Mouse (Mus musculus) forebrain, postnatal 0 days (tissue): ENCODE results near the gene Washc3. TPM values are rescaled to one million over a fixed set of nuclear protein-coding genes. Genes with fewer than 3 reads are reported as not detected.

Experiments used
- ATAC-seq: fragments of 200-750 bp; cut with Nextera tagmentation; 2 replicates; pipeline ENCODE4 v1.8.0; 2017; ENCODE audit warnings: mild to moderate bottlenecking, moderate library complexity
- DNase-seq: peaks from one replicate; pipeline ENCODE4 v3.0.0-alpha.2; 2015
- H3K27ac ChIP-seq: fragments of 300-500 bp; sonication (generic); 2 replicates; pipeline ENCODE4 v1.5.1; 2014; ENCODE audit warnings: low read depth, mild to moderate bottlenecking, antibody characterized with exemption, low read length, moderate library complexity, mixed read lengths
- H3K27me3 ChIP-seq: fragments of 300-500 bp; sonication (generic); 2 replicates; pipeline ENCODE4 v1.6.1; 2014; ENCODE audit warnings: mild to moderate bottlenecking, low read length, mixed read lengths; ENCODE audit not compliant: insufficient read depth
- H3K36me3 ChIP-seq: fragments of 300-500 bp; sonication (generic); 2 replicates; pipeline ENCODE4 v1.6.1; 2014; ENCODE audit warnings: mild to moderate bottlenecking, moderate library complexity; ENCODE audit not compliant: insufficient read depth
- H3K4me1 ChIP-seq: fragments of 300-500 bp; sonication (generic); 2 replicates; pipeline ENCODE4 v1.6.1; 2014; ENCODE audit warnings: antibody characterized with exemption; ENCODE audit not compliant: insufficient read depth
- H3K4me2 ChIP-seq: fragments of 300-500 bp; sonication (generic); 2 replicates; pipeline ENCODE4 v1.6.1; 2014; ENCODE audit warnings: low read depth, mild to moderate bottlenecking, moderate library complexity
- H3K4me3 ChIP-seq: fragments of 300-500 bp; sonication (generic); 2 replicates; pipeline ENCODE4 v1.5.1; 2014; ENCODE audit warnings: low read depth, low read length, mixed read lengths
- H3K9ac ChIP-seq: fragments of 300-500 bp; sonication (generic); 2 replicates; pipeline ENCODE4 v1.6.1; 2014; ENCODE audit warnings: mild to moderate bottlenecking
- H3K9me3 ChIP-seq: fragments of 300-500 bp; sonication (generic); 2 replicates; pipeline ENCODE4 v1.6.1; 2016; ENCODE audit warnings: low read length
- CTCF ChIP-seq: sonication (generic); IDR thresholded peaks from 2 replicates; pipeline ENCODE4 v1.5.1; 2016; ENCODE audit warnings: antibody characterized with exemption, control low read depth, low read depth
- WGBS: fragments of 180-500 bp; shearing (Covaris S2); extraction: QIAGEN DNeasy Blood & Tissue Kit; methylation state at CpG from one replicate; pipeline ENCODE4 v1.1.7; 2014; 5-methylcytosine and 5-hydroxymethylcytosine counted together
- polyA plus RNA-seq: library from polyadenylated mRNA; unstranded; fragments of >200 nt; fragmentation: Nextera tagmentation; extraction: Ambion mirVana; gene quantifications from 2 replicates; pipeline ENCODE4 v1.2.1, GENCODE M21; 2015
- total RNA-seq: library from RNA; depleted of rRNA; stranded (reverse); fragments of >200 nt; gene quantifications from 2 replicates; pipeline ENCODE4 v1.2.3, GENCODE M21; 2014; rRNA removed

Washc3 gene
- total and polyA plus RNA-seq, 2 experiments from 2014 or later, result 27.1 to 40.4 TPM

- WGBS, result 95% methylated on average over 4 of the region's 4 CpGs
- Histone ChIP-seq H3K27ac (no peak overlapping the region), H3K4me2 (no peak overlapping the region), H3K9ac (no peak overlapping the region), H3K27me3 (no peaks in the 10 kb centered on the region), H3K36me3 (no peaks in the 10 kb centered on the region), H3K9me3 (no peaks in the 10 kb centered on the region), H3K4me3 (no peak overlapping the region), H3K4me1 (no peaks in the 10 kb centered on the region)
- DNase-seq (no peak), ATAC-seq (no peak)
- TF ChIP-seq CTCF, result no peak
Observed at GRCm38 (mm10) chr10:88284343-88284990, 83.6 kb downstream of the Washc3 start.

GRCm38 (mm10) chr10:88287261-88287660 lies 86.4 kb downstream of the Washc3 start:
- no peaks in the 10 kb centered on the region for H3K9me3 ChIP-seq
- no peak for TF ChIP-seq CTCF
- DNase-seq, result no peak
- ATAC-seq, result no peak
- no peak overlapping the region for H3K4me2 ChIP-seq
- H3K4me3 ChIP-seq, result no peak overlapping the region
- H3K4me1 ChIP-seq, result no peaks in the 10 kb centered on the region
- H3K9ac ChIP-seq, result no peak overlapping the region
- H3K27ac ChIP-seq, result no peak overlapping the region
- H3K36me3 ChIP-seq, result no peaks in the 10 kb centered on the region
- WGBS, result 62% methylated on average over 8 of the region's 8 CpGs
- H3K27me3 ChIP-seq, result no peaks in the 10 kb centered on the region

GRCm38 (mm10) chr10:88288061-88288460 lies 87.2 kb downstream of the Washc3 start:
- DNase-seq (no peak), ATAC-seq (no peak)
- Histone ChIP-seq H3K27me3 (no peaks in the 10 kb centered on the region), H3K4me3 (no peak overlapping the region), H3K9me3 (no peaks in the 10 kb centered on the region), H3K9ac (no peak overlapping the region), H3K27ac (no peak overlapping the region), H3K4me1 (no peaks in the 10 kb centered on the region), H3K36me3 (no peaks in the 10 kb centered on the region), H3K4me2 (no peak overlapping the region)
- WGBS, result 89% methylated on average over 10 of the region's 10 CpGs
- no peak for TF ChIP-seq CTCF

GRCm38 (mm10) chr10:88295091-88295490 lies 94.2 kb downstream of the Washc3 start:
- WGBS, result 92% methylated on average over 6 of the region's 6 CpGs
- no peak overlapping the region for H3K9ac ChIP-seq
- TF ChIP-seq CTCF, result no peak

More at GRCm38 (mm10) chr10:88295091-88295490, 94.2 kb downstream of the Washc3 start:
- H3K27ac ChIP-seq, result no peak overlapping the region
- H3K4me2 ChIP-seq, result no peak overlapping the region
- H3K27me3 ChIP-seq, result no peaks in the 10 kb centered on the region
- H3K36me3 ChIP-seq, result no peaks in the 10 kb centered on the region
- H3K9me3 ChIP-seq, result no peaks in the 10 kb centered on the region
- ATAC-seq, result no peak
- no peaks in the 10 kb centered on the region for H3K4me1 ChIP-seq
- H3K4me3 ChIP-seq, result no peak overlapping the region
- no peak for DNase-seq

Other genes starting within 250 kb of the Washc3 start
- gene Pmch, start 110.0 kb upstream of the Washc3 start, total RNA-seq, result 16.7 and 24.4 TPM in 2 replicates
- 18.9 and 45.7 TPM in 2 replicates for gene Pmch, start 110.0 kb upstream of the Washc3 start, polyA plus RNA-seq
- gene Parpbp, start 54.2 kb upstream of the Washc3 start, total RNA-seq, result 3.5 and 6.9 TPM in 2 replicates
- gene Parpbp, start 54.2 kb upstream of the Washc3 start, polyA plus RNA-seq, result 1.1 and 1.4 TPM in 2 replicates
- gene Nup37, start 54.1 kb upstream of the Washc3 start, total RNA-seq, result 15.5 and 18.4 TPM in 2 replicates
- gene Nup37, start 54.1 kb upstream of the Washc3 start, polyA plus RNA-seq, result 18.1 and 19.1 TPM in 2 replicates
- gene Dram1, start 178.0 kb downstream of the Washc3 start, total RNA-seq, result 0.62 and 0.85 TPM in 2 replicates
- gene Dram1, start 178.0 kb downstream of the Washc3 start, polyA plus RNA-seq, result 0.58 and 0.92 TPM in 2 replicates
- gene Gnptab, start 178.0 kb downstream of the Washc3 start, total RNA-seq, result 44.0 and 51.9 TPM in 2 replicates
- 16.7 and 21.3 TPM in 2 replicates for gene Gnptab, start 178.0 kb downstream of the Washc3 start, polyA plus RNA-seq